8 mouse cellular contexts compared by ENCODE assay signal in genomic region chr2:156488166-156488814, GRCm38 (mm10). TPM values are rescaled to one million over a fixed set of nuclear protein-coding genes. Genes with fewer than 3 reads are reported as not detected.
DNase-seq lines count a peak whose midpoint lies in the region.

No protein-coding gene starts in this region.

- DNase-seq in heart, adult 11 months: peak; percentile 98
- DNase-seq in heart, postnatal 4 days: no peak
- DNase-seq in urinary bladder, postnatal 14 days (ENCODE audit: low spot score): peak; percentile 26
- DNase-seq in urinary bladder, postnatal 10 days (ENCODE audit: low spot score): no peak
- DNase-seq in fibroblast of lung, adult 2 months (ENCODE audit: low read depth): peak; percentile 71
- DNase-seq in frontal cortex, postnatal 25 days (ENCODE audit: low spot score in 2 of 2): no peak
- DNase-seq in embryo, embryonic 11 days: no peak
- DNase-seq in spleen, postnatal 10 days (ENCODE audit: low spot score in 2 of 2): no peak

RNA-seq across cellular contexts. Expression of gene Aar2, which starts 59.1 kb away (rescaled TPM):
- total RNA-seq in heart, postnatal 4 days (2021): 10 to 100 TPM; 17.3 to 17.8 TPM

Comparison
In these comparisons a context has a peak if more than half of its experiments do, and no peak if none do; other contexts are left out.
1. DNase-seq: peak in heart, adult 11 months (single experiment), urinary bladder, postnatal 14 days (single experiment) and fibroblast of lung, adult 2 months (single experiment); none in heart, postnatal 4 days (single experiment), urinary bladder, postnatal 10 days (single experiment), frontal cortex, postnatal 25 days (0 of 2), embryo, embryonic 11 days (single experiment) and spleen, postnatal 10 days (0 of 2).